Mouse (Mus musculus) cortical plate, adult 2 months (tissue): ENCODE measurements around the gene Apln.

Experiments used
- CTCF ChIP-seq: fragments of 200-500 bp; IDR thresholded peaks from 2 replicates; pipeline ENCODE4 v1.5.1; 2011; ENCODE audit warnings: mild to moderate bottlenecking, control low read depth, low read length; ENCODE audit not compliant: insufficient read depth; ENCODE audit errors: extremely low read depth
- POLR2A ChIP-seq: fragments of 200-500 bp; IDR thresholded peaks from 2 replicates; pipeline ENCODE4 v1.6.1; 2011; ENCODE audit warnings: mild to moderate bottlenecking, low read length, control low read depth; ENCODE audit not compliant: insufficient read depth; ENCODE audit errors: extremely low read depth

- TF ChIP-seq CTCF (no peak), POLR2A (no peak)
Observed at GRCm38 (mm10) chrX:48042748-48043147, 8.1 kb upstream of the Apln start.
